Mouse (Mus musculus) spleen, postnatal 4 days (tissue): ENCODE data around the gene Kit.

Experiments
- DNase-seq, 2 experiments: peaks; one replicate each; pipeline ENCODE4 v3.0.0; 2022; ENCODE audit warnings: low spot score in 2 of 2

The Kit gene

GRCm38 (mm10) chr5:75705421-75705820 lies 130.7 kb downstream of the Kit start:
- DNase-seq: no peak
